Mouse (Mus musculus): ENCODE measurements at regions not wholly inside any gene's neighbourhood (a gene's known extent, or its start where the extent isn't known, plus 50 kb on each side); places are given as distances from the start of the nearest gene placed in this dataset.

DNA sequence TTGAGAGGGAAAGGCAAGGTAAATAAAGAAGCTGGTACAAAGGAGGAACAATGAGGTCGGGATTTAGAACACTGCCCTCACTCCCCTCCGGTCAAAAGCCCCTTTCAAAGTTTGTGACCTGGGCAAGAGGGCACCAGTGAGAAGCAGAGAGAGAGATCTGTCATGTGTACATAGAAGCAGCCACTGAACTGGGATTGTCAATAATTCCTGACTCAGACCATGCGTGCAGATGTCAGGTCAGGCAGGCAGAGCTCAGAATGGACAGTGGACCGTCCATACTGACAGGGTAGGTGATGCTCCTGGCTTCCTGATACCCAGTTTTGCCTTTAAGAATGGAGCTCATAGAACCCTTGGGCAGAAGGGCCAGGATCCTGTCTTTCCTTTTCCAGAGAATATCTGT is 161.0 kb downstream of the Ndufs4 start:
- TF ChIP-seq CTCF (IDR thresholded peaks at IDR 0.05 in 2 of 3, conservative IDR thresholded peaks at IDR 0.05 in 1 of 3; ENCODE audit: control insufficient read depth in 1 of 3, insufficient read depth in 1 of 3, low read depth in 2 of 3, low read length in 3 of 3, poor library complexity in 1 of 3, severe bottlenecking in 1 of 3) (no peak), GATA1 (IDR thresholded peaks at IDR 0.05; ENCODE audit: low read depth, low read length) (no peak), MXI1 (IDR thresholded peaks at IDR 0.05; ENCODE audit: low read depth, low read length) (no peak), TAL1 (IDR thresholded peaks at IDR 0.05; ENCODE audit: low read length) (no peak), POLR2A (IDR thresholded peaks at IDR 0.05; ENCODE audit: control insufficient read depth in 1 of 2, insufficient read depth in 1 of 2, low read depth in 1 of 2, low read length in 2 of 2, poor library complexity in 1 of 2) (no peak), CHD2 (IDR thresholded peaks at IDR 0.05; ENCODE audit: low read length) (no peak), BHLHE40 (IDR thresholded peaks at IDR 0.05; ENCODE audit: borderline replicate concordance, low read depth, low read length) (no peak)

Data from MEL (cell line).